Comparison of ENCODE assay signal across 20 mouse cellular contexts in genomic region chr9:43982359-43982889, GRCm38 (mm10).
A peak's percentile ranks its signal among the peaks of the same experiment; 100 is the strongest.
DNase-seq lines count a peak whose midpoint lies in the region; ATAC-seq and TF ChIP-seq lines count a peak whose summit lies in the region.
"Had no signal": no experiment of that assay in that cellular context is flagged by ENCODE, and none has a peak within 500 bp of the region (broad histone marks: within the 10 kb centered on the region; RNA-seq: fewer than 3 reads in every experiment).

No protein-coding gene starts in this region.

- TF ChIP-seq CTCF in stomach, postnatal 0 days (IDR thresholded peaks at IDR 0.05; ENCODE audit: low read depth), result no peak

- H3K9me3 ChIP-seq in stomach, postnatal 0 days (ENCODE audit: control insufficient read depth, low read length), result no peaks in the 10 kb centered on the region
- H3K9me3 ChIP-seq: embryonic facial prominence, embryonic 15.5 days; forebrain, embryonic 13.5 days; limb, embryonic 15.5 days; midbrain, embryonic 12.5 days; neural tube, embryonic 15.5 days had no signal

- 57% methylated on average over 5 of the region's 5 CpGs for WGBS in stomach, postnatal 0 days

- ATAC-seq in stomach, postnatal 0 days (ENCODE audit: low FRiP score, low TSS enrichment), result peak; percentile 58; the same call in 1 of the 2 replicates
- ATAC-seq: forebrain, embryonic 13.5 days; hindbrain, postnatal 0 days had no signal

- TF ChIP-seq EP300 in stomach, postnatal 0 days (optimal IDR thresholded peaks at IDR 0.05), result no peak

- intact Hi-C loops in heart, postnatal 10 days (cut with DNase I), result loop anchor here (10.0 kb wide), 2 partner anchors 252 to 412 kb away; partner anchors contain the start of genes Cbl and Slc37a4
- intact Hi-C loops in heart, postnatal 36 days (cut with DNase I), result loop anchor here (5.0 to 10.0 kb wide), 2 partner anchors 252 to 410 kb away; partner anchors contain the start of gene Cbl

- H3K27me3 ChIP-seq in stomach, postnatal 0 days (ENCODE audit: control insufficient read depth, insufficient read depth, low read length), result no peaks in the 10 kb centered on the region
- H3K27me3 ChIP-seq: embryonic facial prominence, embryonic 15.5 days; limb, embryonic 15.5 days had no signal

- H3K27ac ChIP-seq in stomach, postnatal 0 days (replicated peaks), result no peak overlapping the region
- H3K27ac ChIP-seq: embryonic facial prominence, embryonic 15.5 days; forebrain, embryonic 13.5 days; heart, adult 2 months; hindbrain, postnatal 0 days; limb, embryonic 15.5 days; midbrain, embryonic 12.5 days; neural tube, embryonic 15.5 days had no signal

- H3K36me3 ChIP-seq in stomach, postnatal 0 days (ENCODE audit: control insufficient read depth, insufficient read depth, low read length), result no peaks in the 10 kb centered on the region
- H3K36me3 ChIP-seq: embryonic facial prominence, embryonic 15.5 days; limb, embryonic 15.5 days; midbrain, embryonic 12.5 days; neural tube, embryonic 15.5 days had no signal

- peak; percentile 29 to 34 for DNase-seq in heart, postnatal 10 days
- DNase-seq in heart, postnatal 36 days, result no peak
- DNase-seq in right cerebral cortex, adult 18-20 months, result peak; percentile 31
- DNase-seq in right cerebral cortex, postnatal 25 days, result no peak
- DNase-seq in adipocyte (ENCODE audit: low spot score), result peak; percentile 36
- no peak for DNase-seq in stomach, postnatal 0 days (ENCODE audit: low spot score)
- DNase-seq in adrenal gland, adult 8-10 months, result no peak
- DNase-seq: cerebellum, adult 9-10 months; kidney, adult 9 months; lung, postnatal 4 days; right cerebral cortex, postnatal 4 days; thymus, adult 18-20 months had no signal

- H3K4me2 ChIP-seq in stomach, postnatal 0 days (replicated peaks; ENCODE audit: low read depth), result no peak overlapping the region
- H3K4me2 ChIP-seq: embryonic facial prominence, embryonic 15.5 days; forebrain, embryonic 13.5 days; limb, embryonic 15.5 days; midbrain, embryonic 12.5 days; neural tube, embryonic 15.5 days had no signal

- 0 out of 2 replicates have a peak overlapping the region, but pooled peaks have one; percentile 8 for H3K9ac ChIP-seq in stomach, postnatal 0 days (ENCODE audit: low read length)
- H3K9ac ChIP-seq: embryonic facial prominence, embryonic 15.5 days; forebrain, embryonic 13.5 days; limb, embryonic 15.5 days; midbrain, embryonic 12.5 days; neural tube, embryonic 15.5 days had no signal

- no peaks in the 10 kb centered on the region for H3K4me1 ChIP-seq in stomach, postnatal 0 days (replicated peaks; ENCODE audit: control insufficient read depth, insufficient read depth)
- H3K4me1 ChIP-seq: embryonic facial prominence, embryonic 15.5 days; forebrain, embryonic 13.5 days; limb, embryonic 15.5 days; midbrain, embryonic 12.5 days had no signal

- H3K4me3 ChIP-seq in stomach, postnatal 0 days (ENCODE audit: low read depth, low read length), result no peak overlapping the region
- H3K4me3 ChIP-seq: embryonic facial prominence, embryonic 15.5 days; forebrain, embryonic 13.5 days; heart, adult 2 months; limb, embryonic 15.5 days; midbrain, embryonic 12.5 days; myocyte; neural tube, embryonic 15.5 days had no signal

Comparison
In these comparisons a context has a peak if more than half of its experiments do, and no peak if none do; other contexts are left out.
1. DNase-seq: peak in heart, postnatal 10 days (2 of 2), right cerebral cortex, adult 18-20 months (single experiment) and adipocyte (single experiment); none in heart, postnatal 36 days (0 of 2), right cerebral cortex, postnatal 25 days (single experiment), stomach, postnatal 0 days (single experiment) and adrenal gland, adult 8-10 months (single experiment).